Mouse (Mus musculus): ENCODE data around the gene Def8.

- TF ChIP-seq EP300 (IDR thresholded peaks at IDR 0.05) (0 out of 2 replicates have a peak, but pooled peaks have one; percentile 14), CTCF (IDR thresholded peaks at IDR 0.05) (no peak)
Observed at GRCm38 (mm10) chr8:123491280-123492075, 68.2 kb downstream of the Def8 start.
